Mouse (Mus musculus) heart, adult 18-20 months (tissue): ENCODE results near the gene Sec63. TPM values are rescaled to one million over a fixed set of nuclear protein-coding genes. Genes with fewer than 3 reads are reported as not detected.

ENCODE experiments used
- DNase-seq, 2 experiments: peaks; one replicate each; pipeline ENCODE4 v3.0.0; 2021 to 2022; ENCODE audit warnings: mixed read lengths in 1 of 2
- long read RNA-seq, 2 experiments: library from polyadenylated mRNA; stranded (forward); transcript quantifications; one replicate each; pipeline ENCODE4 v2.0.0; 2021
- total RNA-seq, 2 experiments: library from RNA; stranded (reverse); gene quantifications; 2 replicates each; pipeline ENCODE4 v1.2.3; 2021

The Sec63 gene
- total RNA-seq, result 10 to 100 TPM; 29.5 to 37.7 TPM
- long read RNA-seq, experiment 1, full-length matches to known transcripts, result 37 of 48 reads
- long read RNA-seq, experiment 1, partial matches to known transcripts, result 5 of 48 reads
- long read RNA-seq, experiment 1, other reads (novel, unspliced or antisense), result 6 of 48 reads
- long read RNA-seq, experiment 2, full-length matches to known transcripts, result 10 of 13 reads
- long read RNA-seq, experiment 2, partial matches to known transcripts, result 0 of 13 reads
- long read RNA-seq, experiment 2, other reads (novel, unspliced or antisense), result 3 of 13 reads

GRCm38 (mm10) chr10:42760999-42761900 is at the start of gene Sec63:
TSS of gene Sec63 (plus strand) at chr10:42761496.
- peak; percentile 98 to 99 for DNase-seq

GRCm38 (mm10) chr10:42714676-42715075 is 46.6 kb upstream of the Sec63 start:
- DNase-seq, result no peak

- DNase-seq, result no peak
These were observed 45.8 kb upstream of the Sec63 start for GRCm38 (mm10) chr10:42715366-42716035.

- DNase-seq, result no peak
These were observed 39.2 kb upstream of the Sec63 start for GRCm38 (mm10) chr10:42722116-42722515.

- no peak for DNase-seq
These were observed 37.7 kb upstream of the Sec63 start for GRCm38 (mm10) chr10:42723275-42724232.

- no peak for DNase-seq
These were observed 31.7 kb upstream of the Sec63 start for GRCm38 (mm10) chr10:42729607-42730006.

GRCm38 (mm10) chr10:42734546-42735060 is 26.7 kb upstream of the Sec63 start:
- peak; percentile 8 to 40 for DNase-seq

GRCm38 (mm10) chr10:42751813-42752212 is 9.5 kb upstream of the Sec63 start:
- DNase-seq, result no peak

GRCm38 (mm10) chr10:42754341-42754740 is 7.0 kb upstream of the Sec63 start:
- no peak for DNase-seq

GRCm38 (mm10) chr10:42759741-42760140 is 1.6 kb upstream of the Sec63 start:
- no peak for DNase-seq

GRCm38 (mm10) chr10:42760329-42760728 is 967 bp upstream of the Sec63 start:
- DNase-seq, result peak; percentile 2 to 15

- peak; percentile 34 to 60 for DNase-seq
These were observed 789 bp downstream of the Sec63 start for GRCm38 (mm10) chr10:42761901-42762669.

- DNase-seq, result no peak
These were observed 1.4 kb downstream of the Sec63 start for GRCm38 (mm10) chr10:42762670-42763058.

- DNase-seq, result no peak
These were observed 1.9 kb downstream of the Sec63 start for GRCm38 (mm10) chr10:42763246-42763645.

GRCm38 (mm10) chr10:42765344-42765743 is 4.0 kb downstream of the Sec63 start:
- DNase-seq, result no peak

- no peak for DNase-seq
These were observed 14.2 kb downstream of the Sec63 start for GRCm38 (mm10) chr10:42775450-42775849.

GRCm38 (mm10) chr10:42780753-42781152 is 19.5 kb downstream of the Sec63 start:
- DNase-seq, result no peak

- DNase-seq, result no peak
These were observed 20.4 kb downstream of the Sec63 start for GRCm38 (mm10) chr10:42781672-42782071.

- no peak for DNase-seq
These were observed 39.6 kb downstream of the Sec63 start for GRCm38 (mm10) chr10:42800922-42801321.

GRCm38 (mm10) chr10:42825923-42826322 is 64.6 kb downstream of the Sec63 start:
- DNase-seq, result no peak

- no peak for DNase-seq
These were observed 65.9 kb downstream of the Sec63 start for GRCm38 (mm10) chr10:42827155-42827554.
